Mouse (Mus musculus) kidney, postnatal 25 days (tissue): ENCODE results near the gene Jade1.
A peak's percentile ranks its signal among the peaks of the same experiment; 100 is the strongest.

ENCODE experiments used
- DNase-seq, 2 experiments: peaks; one replicate each; pipeline ENCODE4 v3.0.0; 2021; ENCODE audit warnings: mixed read lengths in 2 of 2

The Jade1 gene

GRCm38 (mm10) chr3:41552777-41553548, 2.6 kb upstream of the Jade1 start:
- DNase-seq: no peak

- DNase-seq: no peak
These were observed 1.9 kb upstream of the Jade1 start for GRCm38 (mm10) chr3:41553681-41554080.

- DNase-seq: no peak
These were observed 753 bp upstream of the Jade1 start for GRCm38 (mm10) chr3:41554480-41555475.

GRCm38 (mm10) chr3:41556451-41557266, 1.1 kb downstream of the Jade1 start:
- no peak for DNase-seq

GRCm38 (mm10) chr3:41557267-41557995, 1.9 kb downstream of the Jade1 start:
- no peak for DNase-seq

- DNase-seq: no peak
These were observed 5.0 kb downstream of the Jade1 start for GRCm38 (mm10) chr3:41560489-41560888.

GRCm38 (mm10) chr3:41561787-41562186, 6.3 kb downstream of the Jade1 start:
- DNase-seq: no peak

GRCm38 (mm10) chr3:41563211-41563931, 7.8 kb downstream of the Jade1 start:
- DNase-seq: peak; percentile 87 to 90

- DNase-seq: no peak
These were observed 8.5 kb downstream of the Jade1 start for GRCm38 (mm10) chr3:41563997-41564396.

GRCm38 (mm10) chr3:41564471-41565213, 9.1 kb downstream of the Jade1 start:
- peak; percentile 91 to 97 for DNase-seq

GRCm38 (mm10) chr3:41565410-41565823, 9.9 kb downstream of the Jade1 start:
- peak; percentile 85 to 94 for DNase-seq

- peak; percentile 85 to 92 for DNase-seq
These were observed 10.4 kb downstream of the Jade1 start for GRCm38 (mm10) chr3:41565955-41566354.

- no peak for DNase-seq
These were observed 14.4 kb downstream of the Jade1 start for GRCm38 (mm10) chr3:41569943-41570342.

- DNase-seq: no peak
These were observed 16.6 kb downstream of the Jade1 start for GRCm38 (mm10) chr3:41572131-41572530.

GRCm38 (mm10) chr3:41572968-41573367, 17.4 kb downstream of the Jade1 start:
- DNase-seq: no peak

- DNase-seq: no peak
These were observed 18.7 kb downstream of the Jade1 start for GRCm38 (mm10) chr3:41574208-41574607.

GRCm38 (mm10) chr3:41574720-41575435, 19.3 kb downstream of the Jade1 start:
- peak; percentile 60 to 78 for DNase-seq

GRCm38 (mm10) chr3:41575971-41576370, 20.4 kb downstream of the Jade1 start:
- DNase-seq: peak in 1 of 2 experiments; percentile 51

GRCm38 (mm10) chr3:41577240-41577639, 21.7 kb downstream of the Jade1 start:
- no peak for DNase-seq

GRCm38 (mm10) chr3:41579873-41580272, 24.3 kb downstream of the Jade1 start:
- DNase-seq: no peak
